Mouse (Mus musculus) erythroblast, adult 5-6 weeks (primary cell): Measurements from ENCODE around the gene Slc39a1. TPM values are rescaled to one million over a fixed set of nuclear protein-coding genes. Genes with fewer than 3 reads are reported as not detected.

ENCODE experiments used
- ATAC-seq: replicated peaks from 2 replicates; pipeline ENCODE4 v1.8.0; 2016; ENCODE audit warnings: moderate number of reproducible peaks, mild to moderate bottlenecking, moderate TSS enrichment, inconsistent platforms; ENCODE audit not compliant: poor library complexity, low FRiP score, severe bottlenecking
- total RNA-seq, 2 experiments: library from RNA; stranded (forward) in 1 of 2; stranded (reverse) in 1 of 2; fragments of 150-400 nt in 1 of 2; fragments of 200-764, 138-1000 nt in 1 of 2; gene quantifications; 2 replicates each; pipeline versions ENCODE4 v1.2.3 to v1.2.4; 2015 to 2017; ENCODE audit warnings: low replicate concordance in 2 of 2

The Slc39a1 gene
- total RNA-seq (2015; ENCODE audit: low replicate concordance) (2.5 and 10.6 TPM in 2 replicates), total RNA-seq (2017; ENCODE audit: low replicate concordance) (8.7 and 9.5 TPM in 2 replicates)

DNA sequence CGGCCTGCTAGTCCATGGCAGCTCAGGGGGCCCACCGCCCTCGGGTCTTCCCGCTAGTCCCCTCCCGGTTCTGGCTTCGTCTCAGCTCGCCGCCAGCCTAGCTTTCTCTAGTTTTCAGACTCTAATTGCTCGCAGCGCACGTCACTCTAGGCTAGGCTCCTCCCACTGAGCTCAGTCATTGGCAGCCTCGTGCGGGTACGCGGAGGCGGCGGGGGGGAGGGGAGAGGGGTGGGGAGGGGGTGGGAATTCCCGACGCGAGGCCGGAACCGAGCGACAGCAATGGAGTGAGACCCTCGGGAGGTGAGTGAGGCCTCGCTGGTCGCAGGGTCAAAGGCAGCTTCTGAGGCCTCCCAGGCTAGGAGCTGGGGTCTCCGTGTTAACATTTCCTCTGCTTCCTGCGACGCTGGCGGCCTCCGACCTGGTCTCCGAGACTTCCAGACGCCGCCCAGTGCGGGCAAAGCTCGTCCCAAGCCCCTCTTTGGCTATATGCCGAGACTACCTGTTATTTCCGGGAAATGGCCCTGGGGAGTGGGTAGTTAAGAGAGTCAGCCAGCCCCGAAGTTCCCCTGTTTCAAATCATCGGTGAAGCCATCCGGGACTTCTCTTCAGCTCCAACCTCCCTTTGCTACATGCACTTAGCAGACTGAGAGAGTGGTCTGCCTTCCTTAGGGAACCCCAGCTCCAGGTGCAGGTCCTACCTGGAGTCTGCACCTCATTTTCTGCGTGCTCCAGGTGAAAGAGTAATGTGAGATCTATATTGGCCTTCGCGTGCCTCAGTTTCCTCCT is at the start of gene Slc39a1:
Gene Slc39a1 (plus strand): TSS at position 213 of the 786 bp plus-strand sequence.
- peak; percentile 93 for ATAC-seq

DNA sequence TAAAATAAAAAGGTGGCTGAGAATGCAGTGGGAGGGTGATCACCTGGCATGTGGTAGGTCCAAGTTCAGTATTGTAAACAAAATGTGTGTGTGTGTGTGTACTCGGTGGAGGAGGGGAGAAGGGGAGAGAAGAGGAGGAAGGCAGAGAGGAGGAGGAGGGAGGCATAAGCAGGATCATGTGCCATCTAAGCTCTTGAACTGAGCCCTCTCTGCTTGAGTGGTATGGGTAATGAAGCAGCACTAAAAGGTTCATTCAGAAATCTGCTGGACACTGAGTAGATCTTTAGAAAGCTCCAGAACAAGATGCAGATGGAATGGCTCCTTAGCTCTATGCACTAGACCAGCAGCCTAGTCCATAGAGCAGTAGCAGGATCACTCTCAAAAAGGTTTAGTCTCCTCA is 45.1 kb upstream of the Slc39a1 start:
- ATAC-seq, result no peak

DNA sequence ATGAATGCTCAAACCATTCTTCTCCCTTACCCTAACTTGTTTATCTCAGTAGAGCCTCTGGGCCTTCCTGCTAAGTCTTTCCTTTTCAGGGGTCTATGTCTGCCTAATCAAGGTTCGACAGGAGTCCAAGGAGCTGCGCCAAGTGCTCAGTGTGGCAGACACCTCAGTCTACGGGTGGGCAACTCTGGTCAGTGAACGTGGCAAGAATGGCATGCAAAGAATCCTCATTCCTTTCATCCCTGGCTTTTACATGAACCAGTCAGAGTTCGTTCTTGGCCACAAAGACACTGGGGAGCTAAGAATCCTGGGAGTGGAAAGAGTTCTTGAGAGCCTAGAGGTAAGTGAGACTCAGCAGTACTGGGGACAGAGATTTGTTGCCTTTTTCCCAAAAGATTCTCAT is 44.4 kb upstream of the Slc39a1 start:
- no peak for ATAC-seq

DNA sequence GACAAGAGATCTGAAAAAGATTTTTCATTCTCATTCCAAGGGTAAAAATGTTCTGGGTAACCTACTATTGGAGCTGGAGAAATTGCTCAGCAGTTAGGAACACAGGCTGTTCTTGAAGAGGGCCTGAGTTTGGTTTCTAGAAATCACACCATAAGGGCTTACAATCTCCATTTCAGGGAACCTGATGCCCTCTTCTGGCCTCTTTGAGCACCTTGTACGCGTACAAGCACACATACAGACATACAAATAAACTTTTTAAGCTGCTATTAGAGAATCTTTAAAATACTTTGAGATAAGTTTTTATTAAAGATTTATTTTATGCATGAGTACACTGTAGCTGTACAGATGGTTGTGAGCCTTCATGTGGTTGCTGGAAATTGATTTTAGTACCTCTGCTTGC is 43.4 kb upstream of the Slc39a1 start:
- no peak for ATAC-seq

DNA sequence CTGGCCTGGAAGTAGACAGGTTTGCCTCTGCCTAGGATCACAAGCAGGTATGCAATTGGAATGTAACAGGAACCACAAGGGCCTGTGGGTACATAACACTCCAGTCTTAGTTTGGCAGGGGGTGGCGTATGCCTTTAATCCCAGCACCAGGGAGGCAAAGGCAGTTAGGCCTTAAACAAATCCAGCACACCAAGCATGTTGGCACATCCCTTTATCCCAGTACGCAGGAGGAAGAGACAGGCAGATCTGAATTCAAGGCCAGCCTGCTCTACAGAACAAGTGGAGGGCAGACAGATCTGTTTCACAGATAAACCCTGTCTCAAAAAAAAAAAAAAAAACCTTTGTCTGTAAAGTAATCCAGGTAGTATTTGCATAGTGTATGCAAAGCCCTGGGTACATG is 39.3 kb upstream of the Slc39a1 start:
- no peak for ATAC-seq

DNA sequence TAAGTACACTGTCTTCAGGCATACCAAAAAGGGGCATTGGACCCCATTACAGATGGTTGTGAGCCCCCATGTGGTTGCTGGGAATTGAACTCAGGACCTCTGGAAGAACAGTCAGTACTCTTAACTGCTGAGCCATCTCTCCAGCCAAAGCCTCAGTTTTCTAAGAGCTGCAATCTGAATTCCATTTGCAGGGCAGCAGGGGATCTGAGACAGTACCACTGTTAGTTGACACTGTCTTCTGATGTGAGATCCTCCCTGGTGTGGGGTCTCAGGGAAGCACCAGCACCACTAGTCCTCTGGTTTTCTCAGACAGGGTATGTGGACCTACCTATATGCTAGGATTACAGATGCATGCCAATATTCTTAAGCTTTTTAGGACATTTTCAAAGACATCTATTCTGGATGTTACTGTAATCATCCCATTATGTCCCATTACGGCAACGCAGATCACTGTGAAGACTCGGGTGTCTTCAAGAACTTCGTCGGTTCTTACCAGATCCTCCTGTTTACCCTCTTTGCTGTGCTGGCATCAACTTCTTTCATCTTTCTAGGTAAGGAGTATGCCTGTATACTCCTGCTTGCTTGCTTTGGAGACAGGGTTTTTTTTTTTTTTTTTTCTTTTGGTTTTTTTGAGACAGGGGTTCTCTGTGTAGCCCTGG is 37.9 kb upstream of the Slc39a1 start:
- ATAC-seq, result no peak

DNA sequence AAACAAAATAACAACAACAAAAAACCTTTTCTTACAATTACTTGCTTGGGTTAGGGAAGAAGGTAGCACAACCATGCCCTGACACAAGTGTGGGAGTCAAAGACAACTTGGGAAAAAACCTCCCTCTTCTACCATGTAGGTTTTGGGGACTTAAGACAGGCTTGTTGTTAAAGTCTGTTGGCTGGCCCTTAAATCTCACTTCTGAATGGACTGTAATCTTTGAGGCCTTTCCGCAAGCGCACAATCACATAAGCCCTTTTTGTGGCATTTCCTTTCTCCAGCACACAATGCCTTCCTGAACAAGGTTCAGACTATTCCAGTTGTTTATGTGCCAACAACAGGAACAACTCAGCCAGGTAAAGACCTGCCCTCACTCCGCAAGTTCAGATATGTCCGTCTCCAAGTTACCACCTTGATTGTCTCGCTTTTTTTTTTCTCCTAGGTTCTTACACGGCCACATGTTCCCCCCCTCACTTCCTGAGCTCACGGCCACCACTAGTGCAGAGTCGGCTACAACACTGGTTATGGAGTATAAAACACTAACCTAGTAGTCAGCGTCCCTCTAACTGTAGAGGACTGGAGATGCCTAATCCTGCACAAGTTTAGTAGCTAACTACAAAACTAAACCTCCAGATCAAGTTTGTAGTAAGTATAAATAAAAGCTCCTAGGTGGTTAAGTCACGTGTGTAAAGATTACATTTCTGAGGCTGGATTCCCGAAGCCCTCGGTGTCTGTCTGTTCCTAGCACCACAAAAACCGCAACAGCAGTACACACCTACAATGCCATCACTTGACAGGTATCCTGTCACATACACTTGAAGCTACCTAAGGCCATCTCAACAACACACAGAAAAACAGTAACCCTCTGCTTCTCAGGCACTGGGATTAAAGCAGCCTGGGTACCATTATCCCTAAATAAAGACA is 36.2 kb upstream of the Slc39a1 start:
- no peak for ATAC-seq

DNA sequence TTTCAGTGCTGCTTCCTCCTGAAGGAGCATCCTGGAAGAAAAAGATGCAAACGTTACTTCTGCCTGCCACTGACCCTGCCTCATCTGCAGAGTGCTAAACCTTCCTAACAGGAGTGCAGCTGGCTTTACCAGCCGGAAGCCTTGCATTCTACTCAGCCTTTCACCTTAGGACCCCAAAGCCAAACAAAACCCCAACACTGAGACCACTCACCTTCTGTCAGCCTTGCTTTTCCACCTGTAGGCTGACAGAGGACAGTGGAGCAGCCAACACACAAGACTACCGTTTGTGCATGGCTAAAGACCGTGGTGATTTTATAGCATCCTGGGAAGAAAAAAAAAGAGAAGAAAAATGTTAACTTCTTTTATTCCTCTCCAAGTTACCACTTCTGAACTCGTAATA is 35.2 kb upstream of the Slc39a1 start:
- ATAC-seq, result no peak

DNA sequence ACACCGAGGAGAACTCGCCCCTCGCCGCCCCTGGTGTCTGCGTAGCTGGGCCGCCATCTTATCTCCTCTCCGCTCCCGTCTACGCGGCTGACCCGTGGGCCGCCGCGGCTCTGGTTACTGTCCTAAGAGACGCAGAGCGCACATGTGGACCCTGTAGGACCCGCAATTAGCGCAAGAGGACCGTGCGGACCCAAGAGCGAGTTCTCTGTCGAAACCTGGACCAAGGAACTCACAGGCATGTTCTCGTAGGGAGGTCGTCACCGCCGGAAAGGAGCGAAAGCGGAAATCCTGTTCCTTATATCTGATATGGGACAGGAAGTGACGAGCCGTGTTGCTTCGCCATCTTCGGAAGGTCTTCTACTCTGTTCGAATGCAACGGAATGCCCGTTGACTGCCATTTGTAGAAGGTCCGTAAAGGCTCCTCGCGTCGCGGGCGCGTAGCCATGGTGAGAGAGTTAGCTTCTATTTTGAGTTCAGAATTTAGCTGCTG is 34.5 kb upstream of the Slc39a1 start, which contains the start of the genes Rps27 and Rab13:
Gene Rps27 (minus strand): TSS at position 275 of the 490 bp plus-strand sequence.
Gene Rab13 (plus strand): TSS at position 319 of the 490 bp plus-strand sequence.
- ATAC-seq, result peak; percentile 98

DNA sequence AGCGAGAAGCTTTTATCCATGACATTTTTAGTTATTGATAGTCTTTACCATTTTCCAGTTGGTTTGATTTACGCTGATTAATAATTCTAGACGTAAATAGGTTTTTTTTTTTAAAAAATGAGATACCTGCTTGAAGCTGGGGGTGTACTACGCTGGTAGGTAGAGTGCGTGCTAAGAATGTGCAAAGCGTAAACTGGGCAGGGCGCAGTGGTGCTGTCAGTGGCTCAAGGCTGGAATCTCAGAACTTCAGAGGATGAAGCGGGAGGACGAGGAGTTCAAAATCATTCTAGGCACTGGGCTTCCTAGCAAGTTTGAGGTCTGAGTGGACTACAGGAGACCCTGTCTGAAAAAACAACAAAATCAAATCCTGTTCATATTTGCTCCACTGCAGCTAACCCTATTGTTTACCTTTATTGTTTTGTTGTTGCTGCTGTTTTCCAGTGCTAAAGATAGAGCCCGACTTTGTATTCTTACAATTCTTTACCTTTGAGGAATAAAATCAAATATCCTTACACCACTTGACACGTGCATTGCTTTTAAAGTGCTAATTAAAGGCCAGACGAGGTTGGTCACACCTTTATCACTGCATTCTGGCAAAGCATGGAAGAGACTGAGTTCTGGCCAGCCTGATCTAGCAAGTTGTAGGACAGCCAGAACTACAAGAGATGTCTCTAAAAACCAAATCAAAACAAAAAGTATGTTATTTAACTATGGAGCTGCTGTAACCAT is 33.9 kb upstream of the Slc39a1 start:
- no peak for ATAC-seq

DNA sequence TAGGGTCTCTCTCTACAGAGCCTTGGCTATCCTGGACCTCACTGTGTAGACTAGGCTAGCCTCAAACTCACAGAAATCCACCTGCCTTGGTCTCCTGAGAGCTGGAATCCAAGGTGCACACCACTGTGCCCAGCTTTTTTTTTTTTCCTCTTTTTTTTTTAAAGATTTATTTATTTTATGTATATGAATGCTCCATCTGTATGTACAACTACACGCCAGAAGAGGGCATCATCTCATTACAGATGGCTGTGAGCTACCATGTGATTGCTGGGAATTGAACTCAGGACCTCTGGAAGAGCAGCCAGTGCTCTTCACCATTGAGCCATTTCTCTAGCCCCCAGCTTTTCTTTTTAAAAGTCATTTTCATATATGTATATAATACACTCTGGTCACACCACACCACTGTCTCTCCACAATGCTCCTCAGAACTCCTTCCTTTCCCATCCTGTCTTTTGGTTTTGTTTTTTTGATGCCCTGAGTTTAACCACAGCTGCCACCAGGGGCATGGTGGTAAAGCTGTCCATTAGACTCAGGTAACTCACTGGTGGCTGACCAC is 32.1 kb upstream of the Slc39a1 start:
- no peak for ATAC-seq

DNA sequence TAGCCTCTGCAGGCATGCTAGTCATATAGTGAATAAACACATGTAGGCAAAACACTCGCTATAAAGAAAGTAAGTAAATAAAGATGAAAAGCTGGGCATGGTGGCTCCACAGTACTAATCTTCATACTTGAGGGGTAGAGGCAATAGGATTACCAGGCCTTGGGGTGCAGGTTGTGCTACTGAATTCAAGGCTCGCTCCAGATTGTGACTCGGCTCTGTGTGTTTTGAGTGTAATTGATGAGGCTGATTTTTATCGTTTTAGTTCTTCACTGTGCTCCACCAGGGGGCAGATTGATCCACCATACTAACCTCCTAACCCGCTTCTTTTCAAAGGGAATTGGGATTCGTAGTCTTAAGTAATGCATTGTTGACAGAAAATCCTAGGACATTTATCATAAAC is 27.9 kb upstream of the Slc39a1 start:
- peak; percentile 74 for ATAC-seq

DNA sequence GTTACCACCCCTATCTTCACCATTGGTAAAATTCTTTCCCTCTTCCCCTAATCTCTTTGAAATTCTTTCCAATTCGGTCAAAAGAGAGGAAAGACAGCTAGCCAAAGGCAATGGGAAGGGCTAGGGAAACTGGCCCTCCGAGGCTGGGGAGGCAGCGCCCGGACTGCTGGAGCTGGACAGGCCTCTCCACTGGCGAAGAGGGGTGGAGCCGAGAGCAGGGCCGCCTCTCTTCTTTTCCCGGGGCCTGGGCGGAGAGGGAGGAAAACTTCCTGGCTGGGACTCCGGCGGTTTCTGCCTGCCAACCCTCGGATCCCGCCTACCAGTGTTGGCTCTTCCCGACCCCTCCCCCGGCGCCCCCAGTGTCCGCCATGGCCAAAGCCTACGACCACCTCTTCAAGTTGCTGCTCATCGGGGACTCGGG is 27.4 kb upstream of the Slc39a1 start:
- peak; percentile 66 for ATAC-seq

DNA sequence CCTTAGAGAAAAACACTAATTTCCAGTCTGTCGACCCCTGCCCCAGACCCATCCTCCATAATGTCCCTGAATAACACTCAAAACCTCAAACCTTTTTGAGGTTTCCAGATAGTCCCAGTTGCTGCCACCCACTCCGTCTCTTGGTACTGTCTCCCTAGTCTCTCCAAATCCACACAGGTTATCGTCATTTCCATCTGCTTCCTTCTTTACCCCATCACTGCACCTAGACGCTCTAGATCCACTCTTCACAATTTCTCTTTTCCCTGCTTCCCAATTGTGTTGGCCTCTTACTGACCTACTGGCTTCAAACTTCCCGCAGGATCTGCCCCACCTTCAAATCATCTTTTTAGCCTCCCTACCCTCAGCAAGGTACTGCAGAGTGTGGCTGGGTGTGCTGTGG is 26.8 kb upstream of the Slc39a1 start:
- no peak for ATAC-seq

DNA sequence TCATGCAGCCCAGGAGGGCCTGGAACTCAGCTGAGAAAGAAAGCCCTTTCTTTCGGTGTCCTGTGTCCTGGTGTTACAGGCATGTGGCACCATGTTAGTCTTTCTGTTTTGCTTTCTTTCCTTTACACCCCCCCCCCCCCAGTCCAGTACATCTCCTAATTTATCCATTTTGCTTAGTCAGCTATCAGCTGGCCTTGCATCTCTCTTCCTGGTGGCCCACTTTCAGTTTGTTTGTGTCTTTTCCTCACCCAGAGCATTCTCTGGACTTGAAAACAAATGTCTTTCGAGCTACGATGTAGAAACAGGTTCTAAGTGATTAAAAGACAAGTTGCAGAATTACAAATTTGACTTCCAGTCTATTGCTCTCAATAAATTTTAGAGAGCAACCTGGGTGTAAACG is 25.5 kb upstream of the Slc39a1 start:
- no peak for ATAC-seq

DNA sequence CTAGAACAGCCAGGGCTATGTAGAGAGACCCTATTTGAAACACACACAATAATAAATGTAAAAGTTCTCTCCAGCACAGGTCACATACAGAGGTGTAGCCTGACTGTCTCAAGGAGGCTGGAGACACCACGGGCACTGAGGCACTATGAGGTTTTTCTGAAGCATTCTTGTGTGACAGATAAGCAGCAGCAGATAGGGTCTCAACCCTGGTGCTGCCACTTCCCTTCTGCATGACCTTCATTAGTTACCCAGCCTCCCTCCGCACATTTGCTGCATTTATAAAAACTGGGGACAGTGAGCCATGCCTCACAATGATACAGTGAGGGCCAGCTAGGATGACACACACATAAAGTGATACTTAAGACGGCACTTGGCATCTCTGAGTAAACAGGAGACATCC is 25.0 kb upstream of the Slc39a1 start:
- ATAC-seq, result no peak

DNA sequence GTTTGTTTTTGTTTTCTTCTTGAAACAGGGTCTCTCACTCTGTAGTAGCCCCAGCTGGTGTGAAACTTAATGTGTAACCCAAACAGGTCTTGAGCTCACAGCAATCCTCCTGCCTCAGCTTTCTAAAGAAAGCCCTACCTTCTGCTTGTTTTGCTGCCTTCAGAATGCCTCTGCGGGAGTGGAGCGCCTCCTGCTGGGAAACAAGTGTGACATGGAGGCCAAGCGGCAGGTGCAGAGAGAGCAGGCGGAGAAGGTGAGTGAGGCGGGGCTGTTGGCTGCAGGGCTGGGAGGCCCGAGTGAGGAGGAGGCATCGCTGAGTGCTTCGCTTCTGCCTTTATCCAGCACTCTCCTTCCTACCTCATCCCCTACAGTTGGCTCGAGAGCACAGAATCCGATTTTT is 23.6 kb upstream of the Slc39a1 start:
- no peak for ATAC-seq

DNA sequence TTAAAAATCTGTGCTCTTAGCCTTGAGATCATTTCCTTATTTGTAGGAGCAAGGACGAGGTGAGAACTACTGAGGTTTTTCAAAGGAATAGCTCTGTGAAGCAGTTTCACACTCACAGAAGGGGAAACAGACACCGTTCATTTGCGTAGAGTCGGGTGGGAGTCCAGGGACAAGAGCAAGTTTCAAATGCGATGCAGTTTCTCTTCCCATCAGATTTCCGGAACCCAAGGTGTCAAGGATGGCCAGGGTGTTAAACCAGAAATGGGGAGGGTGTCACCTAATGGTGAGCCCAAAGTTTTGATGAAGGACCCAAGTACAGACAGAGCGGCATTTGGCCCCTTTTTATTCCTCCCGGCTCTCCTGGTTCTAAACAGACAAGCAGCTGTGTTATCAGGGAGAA is 16.9 kb upstream of the Slc39a1 start:
- ATAC-seq, result no peak
